8 mouse cellular contexts compared by ENCODE assay signal in the genomic region with DNA sequence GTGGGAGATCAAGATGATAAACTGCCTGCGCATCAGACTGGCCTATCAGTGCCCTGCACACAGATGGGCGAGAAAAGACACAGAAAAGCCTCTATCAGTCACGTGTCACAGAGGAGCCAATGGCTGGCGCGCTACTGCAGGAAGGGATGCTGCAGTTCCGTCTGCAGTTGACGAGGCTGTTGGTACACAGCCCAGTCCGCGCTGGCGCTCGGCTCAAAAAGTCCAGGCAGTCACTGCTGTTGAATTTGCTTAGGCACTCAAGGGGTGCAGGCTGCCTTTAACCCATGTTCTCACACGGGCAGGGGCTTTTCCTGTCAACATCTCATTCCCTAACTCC.
DNase-seq lines count a peak whose midpoint lies in the region; ATAC-seq and TF ChIP-seq lines count a peak whose summit lies in the region.

No protein-coding gene starts in this region.

- no peaks in the 10 kb centered on the region for H3K9me3 ChIP-seq in forebrain, embryonic 11.5 days (ENCODE audit: control insufficient read depth, low read length)
- no peaks in the 10 kb centered on the region for H3K9me3 ChIP-seq in heart, embryonic 14.5 days (ENCODE audit: control insufficient read depth, low read length)
- no peaks in the 10 kb centered on the region for H3K9me3 ChIP-seq in liver, embryonic 16.5 days (replicated peaks; ENCODE audit: control insufficient read depth, low read length)
- H3K9me3 ChIP-seq in neural tube, embryonic 15.5 days (replicated peaks), result no peaks in the 10 kb centered on the region

- no peaks in the 10 kb centered on the region for H3K27me3 ChIP-seq in spleen, adult 2 months (ENCODE audit: control insufficient read depth, insufficient read depth, low read length)
- no peaks in the 10 kb centered on the region for H3K27me3 ChIP-seq in forebrain, embryonic 11.5 days (ENCODE audit: control insufficient read depth, insufficient read depth, low read length)
- no peaks in the 10 kb centered on the region for H3K27me3 ChIP-seq in heart, embryonic 14.5 days (ENCODE audit: control insufficient read depth, insufficient read depth, low read length)
- no peaks in the 10 kb centered on the region for H3K27me3 ChIP-seq in liver, embryonic 16.5 days (ENCODE audit: control insufficient read depth, insufficient read depth, low read depth, low read length)
- no peaks in the 10 kb centered on the region for H3K27me3 ChIP-seq in neural tube, embryonic 15.5 days (replicated peaks)

- no peak for TF ChIP-seq CTCF in spleen, adult 2 months (IDR thresholded peaks at IDR 0.05; ENCODE audit: extremely low read depth, insufficient read depth, insufficient read length, insufficient replicate concordance)

- H3K4me2 ChIP-seq in forebrain, embryonic 11.5 days (ENCODE audit: low read depth, low read length, severe bottlenecking), result peak overlapping the region; percentile 54; the same call in 1 of the 2 replicates
- peak overlapping the region; percentile 62 for H3K4me2 ChIP-seq in heart, embryonic 14.5 days (ENCODE audit: low read length)
- no peak overlapping the region for H3K4me2 ChIP-seq in liver, embryonic 16.5 days (ENCODE audit: low read depth, low read length)
- H3K4me2 ChIP-seq in neural tube, embryonic 15.5 days, result peak overlapping the region; percentile 64

- 0 out of 2 replicates have a peak overlapping the region, but pooled peaks have one; percentile 17 for H3K4me3 ChIP-seq in spleen, adult 2 months (ENCODE audit: extremely low read depth, insufficient read depth, insufficient read length)
- H3K4me3 ChIP-seq in forebrain, embryonic 11.5 days (ENCODE audit: low read depth, low read length), result peak overlapping the region; percentile 25
- peak overlapping the region; percentile 1 to 20; a peak in 3 of 4 replicates for H3K4me3 ChIP-seq in heart, embryonic 14.5 days (ENCODE audit: control insufficient read depth in 1 of 2, insufficient read depth in 1 of 2, low read depth in 1 of 2, low read length in 2 of 2)
- no peak overlapping the region for H3K4me3 ChIP-seq in liver, embryonic 16.5 days (ENCODE audit: low read depth, low read length)
- peak overlapping the region; percentile 42 for H3K4me3 ChIP-seq in neural tube, embryonic 15.5 days (replicated peaks)

- WGBS in spleen, adult 2 months, result 12% methylated on average over 12 of the region's 12 CpGs
- WGBS in forebrain, embryonic 11.5 days, result 4% methylated on average over 12 of the region's 12 CpGs
- WGBS in heart, embryonic 14.5 days, result 6% methylated on average over 12 of the region's 12 CpGs
- WGBS in liver, embryonic 16.5 days (ENCODE audit: insufficient replicate concordance), result 6% methylated on average over 12 of the region's 12 CpGs
- under 1% methylated on average over 12 of the region's 12 CpGs for WGBS in neural tube, embryonic 15.5 days

- H3K4me1 ChIP-seq in spleen, adult 2 months (ENCODE audit: control insufficient read depth, insufficient read depth, insufficient read length), result no peaks in the 10 kb centered on the region
- no peaks in the 10 kb centered on the region for H3K4me1 ChIP-seq in forebrain, embryonic 11.5 days (replicated peaks; ENCODE audit: control insufficient read depth, insufficient read depth, low read length)
- no peaks in the 10 kb centered on the region for H3K4me1 ChIP-seq in heart, embryonic 14.5 days (ENCODE audit: control insufficient read depth in 2 of 2, insufficient read depth in 2 of 2, low read length in 2 of 2)
- no peaks in the 10 kb centered on the region for H3K4me1 ChIP-seq in liver, embryonic 16.5 days (ENCODE audit: control insufficient read depth, low read depth, low read length)
- no peaks in the 10 kb centered on the region for H3K4me1 ChIP-seq in neural tube, embryonic 15.5 days

- TF ChIP-seq POLR2A in spleen, adult 2 months (IDR thresholded peaks at IDR 0.05; ENCODE audit: low read depth, low read length), result no peak

- DNase-seq in spleen, adult 2 months (ENCODE audit: low read depth in 1 of 2, low spot score in 2 of 2), result no peak
- no peak for DNase-seq in spleen, postnatal 14 days (ENCODE audit: low spot score in 2 of 2)
- peak; percentile 88 for DNase-seq in forebrain, embryonic 11.5 days (ENCODE audit: low spot score)
- DNase-seq in layer of hippocampus, adult 18-20 months (ENCODE audit: low spot score in 2 of 2), result peak; percentile 92 to 97
- DNase-seq in urinary bladder, postnatal 10 days (ENCODE audit: low spot score), result peak; percentile 10

- peak overlapping the region; percentile 59 for H3K9ac ChIP-seq in forebrain, embryonic 11.5 days (ENCODE audit: low read length)
- 0 out of 2 replicates have a peak overlapping the region, but pooled peaks have one; percentile 45 for H3K9ac ChIP-seq in heart, embryonic 14.5 days (ENCODE audit: low read length)
- no peak overlapping the region for H3K9ac ChIP-seq in liver, embryonic 16.5 days (ENCODE audit: low read depth, low read length)
- peak overlapping the region; percentile 45 for H3K9ac ChIP-seq in neural tube, embryonic 15.5 days (replicated peaks)

- H3K27ac ChIP-seq in spleen, adult 2 months (ENCODE audit: insufficient read depth, low read length), result no peak overlapping the region
- H3K27ac ChIP-seq in forebrain, embryonic 11.5 days (ENCODE audit: low read depth, low read length), result peak overlapping the region; percentile 70
- no peak overlapping the region for H3K27ac ChIP-seq in heart, embryonic 14.5 days (replicated peaks in 1 of 2; ENCODE audit: control insufficient read depth in 1 of 2, insufficient read depth in 1 of 2, low read depth in 2 of 2, low read length in 2 of 2)
- no peak overlapping the region for H3K27ac ChIP-seq in liver, embryonic 16.5 days (ENCODE audit: low read length)
- peak overlapping the region; percentile 91 for H3K27ac ChIP-seq in neural tube, embryonic 15.5 days (replicated peaks)

- ATAC-seq in forebrain, embryonic 11.5 days (replicated peaks; ENCODE audit: low FRiP score), result peak; percentile 100
- peak; percentile 54 for ATAC-seq in heart, embryonic 14.5 days (ENCODE audit: insufficient number of reproducible peaks, insufficient read depth, low FRiP score, low read depth)
- 0 out of 2 replicates have a peak, but pooled peaks have one; percentile 27 for ATAC-seq in liver, embryonic 16.5 days (ENCODE audit: low read depth)
- ATAC-seq in neural tube, embryonic 15.5 days (ENCODE audit: low FRiP score), result peak; percentile 99

- H3K36me3 ChIP-seq in spleen, adult 2 months (ENCODE audit: control insufficient read depth, insufficient read depth, low read length), result no peaks in the 10 kb centered on the region
- H3K36me3 ChIP-seq in forebrain, embryonic 11.5 days (ENCODE audit: control insufficient read depth, insufficient read depth, low read length), result no peaks in the 10 kb centered on the region
- H3K36me3 ChIP-seq in heart, embryonic 14.5 days (ENCODE audit: control insufficient read depth, insufficient read depth, low read length), result no peaks in the 10 kb centered on the region
- no peaks in the 10 kb centered on the region for H3K36me3 ChIP-seq in liver, embryonic 16.5 days (ENCODE audit: control insufficient read depth, insufficient read depth)
- H3K36me3 ChIP-seq in neural tube, embryonic 15.5 days, result no peaks in the 10 kb centered on the region

Comparison
In these comparisons a context has a peak if more than half of its experiments do, and no peak if none do; other contexts are left out.
1. DNase-seq: peak in forebrain, embryonic 11.5 days (single experiment), layer of hippocampus, adult 18-20 months (2 of 2) and urinary bladder, postnatal 10 days (single experiment); none in spleen, adult 2 months (0 of 2) and spleen, postnatal 14 days (0 of 2).
2. H3K27ac ChIP-seq: peak in forebrain, embryonic 11.5 days (single experiment) and neural tube, embryonic 15.5 days (single experiment); none in spleen, adult 2 months (single experiment), heart, embryonic 14.5 days (0 of 2) and liver, embryonic 16.5 days (single experiment).
3. ATAC-seq: peak in every context shown above with its lines; median percentile 100 in forebrain, embryonic 11.5 days; 99 in neural tube, embryonic 15.5 days; 54 in heart, embryonic 14.5 days; 27 in liver, embryonic 16.5 days.